Mouse (Mus musculus) stomach, embryonic 14.5 days (tissue): ENCODE data around the gene Gtpbp8. TPM values are rescaled to one million over a fixed set of nuclear protein-coding genes. Genes with fewer than 3 reads are reported as not detected.

ENCODE experiments used
- ATAC-seq: fragments of 200-750 bp; cut with Nextera tagmentation; 2 replicates; pipeline ENCODE4 v1.8.0; 2017; ENCODE audit warnings: low read depth, moderate TSS enrichment; ENCODE audit not compliant: insufficient number of reproducible peaks, insufficient read depth, low FRiP score
- H3K27ac ChIP-seq: fragments of 300-500 bp; sonication (generic); 2 replicates; pipeline ENCODE4 v1.5.1; 2014; ENCODE audit warnings: mild to moderate bottlenecking, low read length, moderate library complexity, mixed read lengths
- H3K27me3 ChIP-seq: fragments of 300-500 bp; sonication (generic); 2 replicates; pipeline ENCODE4 v1.6.1; 2014; ENCODE audit warnings: low read length, control low read depth, mixed read lengths; ENCODE audit not compliant: control insufficient read depth, insufficient read depth
- H3K36me3 ChIP-seq: fragments of 300-500 bp; sonication (generic); 2 replicates; pipeline ENCODE4 v1.6.1; 2014; ENCODE audit warnings: mild to moderate bottlenecking, control low read depth, low read length, moderate library complexity, mixed read lengths; ENCODE audit not compliant: control insufficient read depth, insufficient read depth
- H3K4me1 ChIP-seq: fragments of 300-500 bp; sonication (generic); 2 replicates; pipeline ENCODE4 v1.6.1; 2014; ENCODE audit warnings: low read length, control low read depth, mixed read lengths; ENCODE audit not compliant: control insufficient read depth, insufficient read depth
- H3K4me2 ChIP-seq: fragments of 300-500 bp; sonication (generic); replicated peaks from 2 replicates; pipeline ENCODE4 v1.6.1; 2014; ENCODE audit warnings: low read depth, low read length, control low read depth
- H3K4me3 ChIP-seq: fragments of 300-500 bp; sonication (generic); 2 replicates; pipeline ENCODE4 v1.5.1; 2014; ENCODE audit warnings: low read depth, low read length, control low read depth
- H3K9ac ChIP-seq: fragments of 300-500 bp; sonication (generic); replicated peaks from 2 replicates; pipeline ENCODE4 v1.6.1; 2014; ENCODE audit warnings: low read depth, mild to moderate bottlenecking, control low read depth, low read length, moderate library complexity, mixed read lengths
- H3K9me3 ChIP-seq: fragments of 300-500 bp; sonication (generic); 2 replicates; pipeline ENCODE4 v1.6.1; 2016; ENCODE audit warnings: low read depth, low read length, control low read depth; ENCODE audit not compliant: control insufficient read depth
- WGBS: fragments of 180-500 bp; shearing (Covaris S2); extraction: QIAGEN DNeasy Blood & Tissue Kit; methylation state at CpG from one replicate; pipeline ENCODE4 v1.1.7; 2014; 5-methylcytosine and 5-hydroxymethylcytosine counted together
- polyA plus RNA-seq: library from polyadenylated mRNA; unstranded; fragments of >200 nt; fragmentation: Nextera tagmentation; extraction: Ambion mirVana; gene quantifications from 2 replicates; pipeline ENCODE4 v1.2.1, GENCODE M21; 2014

Gene Gtpbp8
- polyA plus RNA-seq, result 27.9 and 29.4 TPM in 2 replicates

DNA sequence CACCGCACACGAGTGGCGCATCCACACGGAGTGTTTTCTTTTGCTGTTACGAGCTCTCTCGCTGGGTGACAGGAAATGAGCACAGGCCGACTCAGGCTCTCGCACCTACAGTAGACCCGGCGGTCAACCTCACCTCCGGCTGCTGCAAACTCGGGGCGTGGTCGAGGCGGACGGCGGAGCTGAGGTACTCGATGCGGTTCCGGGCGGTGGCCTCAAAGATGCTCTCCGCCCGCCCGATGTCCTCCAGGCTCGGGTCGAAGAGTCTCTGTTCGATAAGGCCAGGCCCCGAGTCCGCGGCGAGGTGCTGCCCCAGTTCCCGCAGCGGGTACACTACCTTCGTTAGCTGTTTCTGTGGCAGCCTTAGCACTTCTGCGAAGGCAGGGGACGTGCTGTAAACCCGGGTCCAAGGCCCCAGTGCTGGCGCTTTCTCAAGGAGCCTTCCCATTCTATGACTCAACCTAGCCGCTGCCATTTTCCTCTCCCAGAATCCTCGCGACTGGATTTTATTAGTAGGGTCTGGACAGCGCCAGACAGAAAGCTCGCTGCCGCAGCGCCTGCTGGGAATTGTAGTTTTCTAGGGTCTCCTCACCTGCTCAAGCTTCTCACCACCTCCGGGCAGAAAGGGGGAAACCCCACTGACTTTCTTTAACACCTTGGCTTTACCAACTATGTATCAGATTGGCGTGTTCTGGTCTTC, at the start of gene Gtpbp8:
TSS of gene Gtpbp8 (minus strand) at position 498 of the 697 bp plus-strand sequence.
- Histone ChIP-seq H3K9me3 (no peaks in the 10 kb centered on the region), H3K27me3 (no peaks in the 10 kb centered on the region), H3K4me1 (peaks cover 11% of the 10 kb centered on the region), H3K4me3 (peak within 1 kb of the TSS; percentile 81), H3K36me3 (peaks cover 8% of the 10 kb centered on the region), H3K27ac (peak within 1 kb of the TSS; percentile 96), H3K4me2 (peak within 1 kb of the TSS; percentile 63), H3K9ac (peak within 1 kb of the TSS; percentile 77)
- ATAC-seq, result peak; percentile 95
- under 1% methylated on average over 47 of the region's 47 CpGs for WGBS

DNA sequence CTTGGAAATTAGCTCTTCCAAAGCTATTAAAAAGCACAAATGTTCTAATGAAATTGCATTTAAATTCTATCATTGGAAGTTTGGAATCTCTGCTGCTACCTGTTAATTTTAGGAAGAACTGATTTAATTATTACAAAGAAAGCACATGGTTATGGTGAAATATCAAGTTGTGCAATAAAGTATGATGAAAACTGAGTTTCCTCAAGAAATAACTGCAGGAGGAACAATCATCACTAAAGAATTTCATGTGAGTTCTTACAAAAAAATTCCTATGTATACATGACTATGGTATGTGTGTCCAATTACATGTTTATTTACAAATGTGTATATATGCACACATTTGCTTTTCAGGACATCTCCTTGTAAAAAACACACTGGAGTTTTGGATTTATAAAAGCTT, 48.3 kb upstream of the Gtpbp8 start:
- Histone ChIP-seq H3K9me3 (no peaks in the 10 kb centered on the region), H3K27ac (no peak overlapping the region), H3K4me3 (no peak overlapping the region), H3K4me2 (no peak overlapping the region), H3K36me3 (no peaks in the 10 kb centered on the region), H3K4me1 (no peaks in the 10 kb centered on the region), H3K9ac (no peak overlapping the region), H3K27me3 (no peaks in the 10 kb centered on the region)
- ATAC-seq, result no peak

DNA sequence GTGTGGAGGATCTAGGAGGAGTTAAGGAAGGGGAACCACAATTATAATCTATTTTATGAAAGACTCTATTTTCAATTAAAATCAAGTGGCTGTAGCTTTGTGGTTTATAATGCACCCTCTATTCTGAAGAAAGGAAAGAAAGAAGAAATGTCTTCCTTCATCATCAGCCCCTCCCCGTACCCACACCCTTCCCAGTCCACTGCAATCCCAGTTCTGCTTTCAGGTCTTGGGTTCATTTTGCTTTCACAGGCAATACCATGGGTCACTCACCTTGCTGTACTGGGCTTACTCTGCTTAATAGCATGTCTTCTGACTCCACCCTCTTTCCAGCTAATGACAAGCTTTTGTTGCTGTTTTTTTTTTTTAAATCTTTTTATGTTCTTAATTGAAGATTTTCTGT, 40.8 kb upstream of the Gtpbp8 start:
- WGBS, result 68% methylated on average over 1 of the region's 1 CpGs
- Histone ChIP-seq H3K9me3 (no peaks in the 10 kb centered on the region), H3K9ac (no peak overlapping the region), H3K4me3 (no peak overlapping the region), H3K4me2 (no peak overlapping the region), H3K4me1 (no peaks in the 10 kb centered on the region), H3K27ac (no peak overlapping the region), H3K36me3 (no peaks in the 10 kb centered on the region), H3K27me3 (no peaks in the 10 kb centered on the region)
- no peak for ATAC-seq

DNA sequence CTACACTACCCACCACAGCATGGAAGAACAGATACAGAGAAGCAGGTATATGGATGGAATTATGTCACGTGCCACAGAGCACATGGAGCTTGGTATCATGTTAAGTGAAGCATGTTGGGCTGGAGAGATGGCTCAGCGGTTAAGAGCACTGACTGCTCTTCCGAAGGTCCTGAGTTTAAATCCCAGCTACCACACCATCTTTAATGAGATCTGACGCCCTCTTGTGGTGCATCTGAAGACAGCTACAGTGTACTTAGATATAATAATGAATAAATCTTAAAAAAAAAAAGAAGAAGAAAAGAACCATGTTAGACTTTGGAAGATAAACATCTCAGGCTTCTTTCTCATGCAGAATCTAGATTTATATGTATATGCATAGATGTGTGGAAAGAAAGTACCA, 34.6 kb upstream of the Gtpbp8 start:
- Histone ChIP-seq H3K36me3 (no peaks in the 10 kb centered on the region), H3K4me2 (no peak overlapping the region), H3K4me3 (no peak overlapping the region), H3K27me3 (no peaks in the 10 kb centered on the region), H3K9me3 (no peaks in the 10 kb centered on the region), H3K9ac (no peak overlapping the region), H3K4me1 (no peaks in the 10 kb centered on the region), H3K27ac (no peak overlapping the region)
- no peak for ATAC-seq
- WGBS, result 71% methylated on average over 4 of the region's 4 CpGs

DNA sequence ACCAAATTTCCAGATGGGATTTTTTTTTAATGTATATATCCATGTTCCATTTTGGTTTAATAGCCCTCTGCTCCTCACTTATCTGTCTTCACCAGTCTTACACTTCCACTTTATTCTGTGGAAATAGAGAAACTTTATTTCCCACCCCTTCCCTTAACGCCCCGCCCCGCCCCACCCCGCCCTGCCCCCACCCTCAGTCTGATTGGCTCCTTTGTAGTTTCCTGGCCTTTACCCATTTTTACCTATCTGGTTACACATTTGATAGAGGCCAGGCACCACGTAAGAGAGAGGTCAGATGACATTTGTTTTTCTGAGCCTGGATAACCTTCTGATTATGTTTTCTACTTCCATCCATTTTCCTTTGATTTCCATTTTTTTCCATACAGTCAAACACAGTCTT, 33.3 kb upstream of the Gtpbp8 start:
- Histone ChIP-seq H3K9me3 (no peaks in the 10 kb centered on the region), H3K27me3 (no peaks in the 10 kb centered on the region), H3K36me3 (no peaks in the 10 kb centered on the region), H3K4me3 (no peak overlapping the region), H3K27ac (no peak overlapping the region), H3K4me1 (no peaks in the 10 kb centered on the region), H3K9ac (no peak overlapping the region), H3K4me2 (no peak overlapping the region)
- 88% methylated on average over 5 of the region's 5 CpGs for WGBS
- ATAC-seq, result no peak

DNA sequence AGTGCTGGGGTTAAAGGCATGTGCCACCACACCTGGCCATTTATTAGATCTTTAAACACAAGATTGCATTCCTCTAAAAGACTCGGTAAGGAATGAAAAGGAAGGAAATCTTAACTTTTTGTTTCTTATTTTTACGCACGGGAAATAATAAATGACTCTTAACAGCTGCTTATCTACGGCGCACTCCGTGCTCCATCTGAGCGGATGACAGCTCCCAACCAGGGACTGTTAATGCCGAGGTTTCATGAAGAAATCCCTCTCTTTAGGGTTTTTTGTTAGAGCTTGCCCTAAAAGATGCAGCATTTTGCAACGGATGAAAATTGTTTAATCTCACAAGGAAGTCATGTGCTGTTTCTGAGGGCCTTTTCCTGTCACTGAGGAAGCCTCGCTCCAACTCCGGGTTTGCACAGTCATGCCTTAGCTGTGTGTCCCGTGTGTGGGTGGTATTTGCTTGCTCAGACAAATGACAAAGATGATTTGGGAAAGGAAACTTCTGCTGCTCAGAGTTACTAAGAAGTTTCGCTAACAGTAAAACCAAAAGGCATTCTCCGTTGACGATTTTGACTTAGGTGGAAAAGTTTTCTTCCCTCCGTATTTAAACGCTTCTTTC, 32.5 kb upstream of the Gtpbp8 start:
- WGBS, result 52% methylated on average over 17 of the region's 17 CpGs
- no peak for ATAC-seq
- Histone ChIP-seq H3K9me3 (no peaks in the 10 kb centered on the region), H3K4me3 (no peak overlapping the region), H3K9ac (no peak overlapping the region), H3K27me3 (no peaks in the 10 kb centered on the region), H3K4me1 (no peaks in the 10 kb centered on the region), H3K36me3 (no peaks in the 10 kb centered on the region), H3K27ac (no peak overlapping the region), H3K4me2 (peak overlapping the region; percentile 17)

DNA sequence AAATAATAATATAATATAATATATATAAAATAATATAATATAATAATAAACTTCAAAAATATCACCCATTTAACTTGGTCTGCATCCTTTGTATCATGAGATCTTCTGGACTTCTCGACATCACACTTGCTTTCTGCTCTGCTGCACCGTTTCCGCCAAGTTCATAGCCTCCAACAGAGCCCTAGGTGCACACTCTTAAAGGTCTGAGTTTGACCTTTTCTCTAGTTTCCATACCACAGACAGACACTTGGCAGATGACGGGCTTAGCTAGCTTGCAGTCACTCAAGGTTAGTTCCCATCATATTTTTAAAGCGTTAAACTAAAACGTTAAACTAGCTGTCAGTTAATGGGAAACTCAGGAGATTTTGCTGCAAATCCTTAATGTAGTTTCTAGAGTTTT, 28.0 kb upstream of the Gtpbp8 start:
- Histone ChIP-seq H3K27me3 (no peaks in the 10 kb centered on the region), H3K9me3 (no peaks in the 10 kb centered on the region), H3K4me2 (no peak overlapping the region), H3K4me3 (no peak overlapping the region), H3K4me1 (no peaks in the 10 kb centered on the region), H3K27ac (no peak overlapping the region), H3K9ac (no peak overlapping the region), H3K36me3 (no peaks in the 10 kb centered on the region)
- WGBS, result 81% methylated on average over 6 of the region's 6 CpGs
- no peak for ATAC-seq

DNA sequence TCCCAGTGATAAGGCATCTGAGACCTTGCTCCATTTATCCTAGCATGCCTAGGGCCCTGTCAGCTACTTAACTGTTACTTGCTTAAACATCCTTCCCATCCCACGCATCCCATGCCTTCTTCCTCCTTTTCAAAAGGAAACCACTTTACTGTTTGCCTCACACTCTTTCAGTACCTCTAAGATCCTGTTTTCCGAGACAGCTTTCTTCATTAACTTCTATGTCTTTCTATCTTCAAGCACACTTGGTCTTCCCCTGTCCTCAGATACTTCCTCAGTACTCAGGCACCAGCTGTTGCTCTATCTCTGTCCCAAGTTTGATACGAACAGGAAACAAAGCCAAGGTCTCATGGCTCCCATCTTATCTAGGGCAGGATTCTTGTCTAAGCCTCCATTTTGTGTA, 27.5 kb upstream of the Gtpbp8 start:
- Histone ChIP-seq H3K4me1 (no peaks in the 10 kb centered on the region), H3K27me3 (no peaks in the 10 kb centered on the region), H3K4me3 (no peak overlapping the region), H3K4me2 (no peak overlapping the region), H3K36me3 (no peaks in the 10 kb centered on the region), H3K9ac (no peak overlapping the region), H3K9me3 (no peaks in the 10 kb centered on the region), H3K27ac (no peak overlapping the region)
- WGBS, result 74% methylated on average over 3 of the region's 3 CpGs
- ATAC-seq, result no peak

DNA sequence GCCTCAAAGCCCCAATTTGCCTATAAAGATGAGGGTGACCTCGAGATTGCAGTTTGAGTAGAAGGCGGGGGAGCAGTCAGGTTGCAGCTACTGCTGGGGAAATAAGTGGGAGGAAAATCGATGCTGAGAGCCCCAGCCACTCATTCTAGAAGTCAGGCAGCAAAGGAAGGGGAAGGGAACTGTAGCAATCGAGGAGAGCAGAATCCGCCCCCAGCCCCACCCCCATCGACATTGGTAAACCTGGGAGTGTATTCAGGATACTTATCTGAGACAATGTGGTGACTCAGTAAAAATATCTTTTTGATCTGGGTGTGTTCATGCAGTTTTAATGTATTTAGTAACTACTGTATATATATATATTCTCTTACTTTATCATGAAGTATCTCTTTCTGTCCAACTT, 26.4 kb upstream of the Gtpbp8 start:
- no peak overlapping the region for H3K9ac ChIP-seq
- 68% methylated on average over 6 of the region's 6 CpGs for WGBS

More for the DNA sequence above, 26.4 kb upstream of the Gtpbp8 start:
- H3K27ac ChIP-seq, result no peak overlapping the region
- H3K9me3 ChIP-seq, result no peaks in the 10 kb centered on the region
- ATAC-seq, result no peak
- H3K4me3 ChIP-seq, result no peak overlapping the region
- H3K4me2 ChIP-seq, result no peak overlapping the region
- no peaks in the 10 kb centered on the region for H3K36me3 ChIP-seq
- no peaks in the 10 kb centered on the region for H3K4me1 ChIP-seq
- H3K27me3 ChIP-seq, result no peaks in the 10 kb centered on the region
